Mouse (Mus musculus) ES-Bruce4 (cell line): ENCODE measurements at regions not wholly inside any gene's neighbourhood (a gene's known extent, or its start where the extent isn't known, plus 50 kb on each side); places are given as distances from the start of the nearest gene placed in this dataset.

Source experiments
- CTCF ChIP-seq: IDR thresholded peaks from one replicate; pipeline ENCODE4 v1.8.1; 2011; ENCODE audit warnings: low read depth, low read length
- POLR2A ChIP-seq: IDR thresholded peaks from one replicate; pipeline ENCODE4 v1.8.1; 2011; ENCODE audit warnings: low read length; ENCODE audit not compliant: insufficient read depth

DNA sequence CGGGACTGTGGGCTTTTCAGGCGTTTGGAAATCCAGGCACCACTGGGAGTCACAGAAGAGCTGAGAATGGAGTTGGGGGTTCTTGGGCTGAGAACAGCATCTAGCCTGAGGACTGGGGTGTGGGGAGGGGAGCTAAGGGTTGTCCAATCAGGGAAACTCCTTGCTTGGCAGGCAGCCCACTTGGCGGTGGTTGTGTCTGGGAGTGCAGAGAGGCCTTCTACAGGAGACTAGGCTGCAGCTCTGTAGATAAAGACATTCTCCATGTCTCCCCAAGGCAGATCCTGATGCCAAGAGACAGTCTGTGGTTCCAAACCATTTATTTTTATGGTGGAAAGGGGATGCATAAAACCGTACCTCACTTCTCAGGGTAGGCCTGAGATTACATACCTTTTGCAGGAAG, 774.6 kb downstream of the Brinp1 start:
- TF ChIP-seq CTCF (no peak), POLR2A (no peak)
